Mouse (Mus musculus): ENCODE data around the gene Fitm2. TPM values are rescaled to one million over a fixed set of nuclear protein-coding genes. Genes with fewer than 3 reads are reported as not detected.

Gene Fitm2
- total and polyA plus RNA-seq, 3 experiments: 6.6 to 60.9 (median 10.6) TPM

- H3K27me3 ChIP-seq (ENCODE audit: control insufficient read depth in 1 of 2, insufficient read depth in 2 of 2, low read length in 2 of 2): peaks cover 0 to 2% of the 10 kb centered on the region in 2 experiments; a peak in 1 of 4 replicates
- H3K9me3 ChIP-seq (replicated peaks; ENCODE audit: insufficient read depth, low read length): no peaks in the 10 kb centered on the region
- no peak for DNase-seq (ENCODE audit: low read depth, low spot score)
- 0 out of 4 replicates have a peak, but pooled peaks cover 0 to 3% of the 10 kb centered on the region in 2 experiments for H3K4me1 ChIP-seq (ENCODE audit: control insufficient read depth in 1 of 2, insufficient read depth in 2 of 2, low read length in 2 of 2)
- H3K27ac ChIP-seq (ENCODE audit: control insufficient read depth, low read depth, low read length): no peak overlapping the region
- no peak overlapping the region for H3K4me3 ChIP-seq (ENCODE audit: control insufficient read depth in 1 of 2, insufficient read depth in 1 of 2, low read depth in 2 of 2, low read length in 2 of 2)
- no peak for TF ChIP-seq USF2 (IDR thresholded peaks at IDR 0.05; ENCODE audit: borderline replicate concordance in 1 of 2, insufficient read depth in 1 of 2, low read depth in 1 of 2, low read length in 2 of 2)
- no peak for TF ChIP-seq JUND (IDR thresholded peaks at IDR 0.05; ENCODE audit: low read depth, low read length)
- no peak for TF ChIP-seq EP300 (IDR thresholded peaks at IDR 0.05; ENCODE audit: low read depth in 1 of 2, low read length in 2 of 2)
- no peak for TF ChIP-seq NRF1 (IDR thresholded peaks at IDR 0.05; ENCODE audit: insufficient read depth, low read depth, low read length, poor library complexity, severe bottlenecking)
- TF ChIP-seq GATA1 (IDR thresholded peaks at IDR 0.05; ENCODE audit: low read depth, low read length): no peak
- TF ChIP-seq CHD1 (IDR thresholded peaks at IDR 0.05; ENCODE audit: low read depth, low read length): no peak
- H3K79me2 ChIP-seq (ENCODE audit: control insufficient read depth, insufficient read depth, low read length, poor library complexity): no peaks in the 10 kb centered on the region
- H3K9ac ChIP-seq (ENCODE audit: control insufficient read depth, low read depth, low read length, poor library complexity, severe bottlenecking): no peak overlapping the region
- no peaks in the 10 kb centered on the region for H3K36me3 ChIP-seq (ENCODE audit: control insufficient read depth in 1 of 2, insufficient read depth in 2 of 2, low read length in 2 of 2)
Observed at GRCm38 (mm10) chr2:163431289-163431688, 41.1 kb downstream of the Fitm2 start.

- no peak for DNase-seq (ENCODE audit: low read depth, low spot score)
- TF ChIP-seq USF2 (IDR thresholded peaks at IDR 0.05; ENCODE audit: borderline replicate concordance in 1 of 2, insufficient read depth in 1 of 2, low read depth in 1 of 2, low read length in 2 of 2) (no peak), CHD1 (IDR thresholded peaks at IDR 0.05; ENCODE audit: low read depth, low read length) (no peak), ZMIZ1 (IDR thresholded peaks at IDR 0.05; ENCODE audit: low read depth, low read length) (no peak), MXI1 (IDR thresholded peaks at IDR 0.05; ENCODE audit: low read depth, low read length) (no peak), RCOR1 (IDR thresholded peaks at IDR 0.05; ENCODE audit: low read depth, low read length) (no peak), NELFE (IDR thresholded peaks at IDR 0.05; ENCODE audit: low read depth, low read length) (no peak), MAFK (IDR thresholded peaks at IDR 0.05; ENCODE audit: borderline replicate concordance, low read depth, low read length) (no peak), JUND (IDR thresholded peaks at IDR 0.05; ENCODE audit: low read depth, low read length) (no peak), MYC (IDR thresholded peaks at IDR 0.05; ENCODE audit: low read depth, low read length) (no peak), GABPA (IDR thresholded peaks at IDR 0.05; ENCODE audit: low read depth, low read length) (no peak), TAL1 (IDR thresholded peaks at IDR 0.05; ENCODE audit: low read length) (no peak), GATA1 (IDR thresholded peaks at IDR 0.05; ENCODE audit: low read depth, low read length) (no peak), EP300 (IDR thresholded peaks at IDR 0.05; ENCODE audit: low read depth in 1 of 2, low read length in 2 of 2) (no peak)
- Histone ChIP-seq H3K4me1 (ENCODE audit: control insufficient read depth in 1 of 2, insufficient read depth in 2 of 2, low read length in 2 of 2) (no peaks in the 10 kb centered on the region), H3K4me3 (ENCODE audit: control insufficient read depth in 1 of 2, insufficient read depth in 1 of 2, low read depth in 2 of 2, low read length in 2 of 2) (no peak overlapping the region), H3K27me3 (ENCODE audit: control insufficient read depth in 1 of 2, insufficient read depth in 2 of 2, low read length in 2 of 2) (peaks cover 0 to 2% of the 10 kb centered on the region in 2 experiments; a peak in 1 of 4 replicates), H3K36me3 (ENCODE audit: control insufficient read depth in 1 of 2, insufficient read depth in 2 of 2, low read length in 2 of 2) (no peaks in the 10 kb centered on the region), H3K79me2 (ENCODE audit: control insufficient read depth, insufficient read depth, low read length, poor library complexity) (no peaks in the 10 kb centered on the region), H3K9me3 (replicated peaks; ENCODE audit: insufficient read depth, low read length) (no peaks in the 10 kb centered on the region), H3K27ac (ENCODE audit: control insufficient read depth, low read depth, low read length) (no peak overlapping the region), H3K9ac (ENCODE audit: control insufficient read depth, low read depth, low read length, poor library complexity, severe bottlenecking) (no peak overlapping the region)
Observed at GRCm38 (mm10) chr2:163428346-163429011, 44.0 kb downstream of the Fitm2 start.
